In genomic region chr10:60367145-60367544, GRCm38 (mm10) we compare ENCODE assay signal across 32 mouse cellular contexts. TPM values are rescaled to one million over a fixed set of nuclear protein-coding genes. Genes with fewer than 3 reads are reported as not detected.
DNase-seq lines count a peak whose midpoint lies in the region; ATAC-seq and TF ChIP-seq lines count a peak whose summit lies in the region.
"Had no signal": no experiment of that assay in that cellular context is flagged by ENCODE, and none has a peak within 500 bp of the region (broad histone marks: within the 10 kb centered on the region; RNA-seq: fewer than 3 reads in every experiment).

No protein-coding gene starts in this region.

- dilution Hi-C loops in CH12.LX (cut with MboI; ENCODE audit: extremely low pct_ligation_motif_present, extremely low pct_unique_long_range_greater_than_20kb, low sequenced_read_pairs): no loop called here

- H3K79me2 ChIP-seq in CH12.LX (replicated peaks; ENCODE audit: control insufficient read depth, extremely low read depth, insufficient read depth, poor library complexity, severe bottlenecking): no peaks in the 10 kb centered on the region

- TF ChIP-seq EP300 in CH12.LX (IDR thresholded peaks at IDR 0.05; ENCODE audit: low read length): 0 out of 2 replicates have a peak, but pooled peaks have one; percentile 12

- 0 out of 2 replicates have a peak, but pooled peaks have one; percentile 5 for ATAC-seq in liver, embryonic 15.5 days (ENCODE audit: insufficient read depth)
- ATAC-seq in liver, embryonic 12.5 days: no peak
- ATAC-seq in megakaryocyte, adult 5-6 weeks (ENCODE audit: poor library complexity, severe bottlenecking): peak; percentile 39
- no peak for ATAC-seq in midbrain, embryonic 15.5 days (replicated peaks)
- ATAC-seq: forebrain, embryonic 13.5 days; intestine, embryonic 16.5 days; Patski had no signal

- no peak for TF ChIP-seq RAD21 in CH12.LX (IDR thresholded peaks at IDR 0.05; ENCODE audit: low read depth, low read length)

- WGBS in liver, embryonic 15.5 days (ENCODE audit: insufficient replicate concordance): 22% methylated on average over 2 of the region's 2 CpGs
- WGBS in liver, embryonic 12.5 days (ENCODE audit: insufficient replicate concordance): 35% methylated on average over 2 of the region's 2 CpGs
- 81% methylated on average over 2 of the region's 2 CpGs for WGBS in midbrain, embryonic 15.5 days

- no peak overlapping the region; the same call in 1 of the 2 replicates for H3K27ac ChIP-seq in liver, embryonic 15.5 days (replicated peaks)
- no peak overlapping the region for H3K27ac ChIP-seq in liver, embryonic 12.5 days
- H3K27ac ChIP-seq in CH12.LX (ENCODE audit: insufficient read depth, low read depth): no peak overlapping the region
- peak overlapping the region; percentile 97 for H3K27ac ChIP-seq in bone marrow macrophage, adult 2 months (ENCODE audit: insufficient read depth, low read depth, low read length)
- no peak overlapping the region for H3K27ac ChIP-seq in midbrain, embryonic 15.5 days
- H3K27ac ChIP-seq: forebrain, embryonic 13.5 days; heart, embryonic 10.5 days; heart, embryonic 15.5 days; hindbrain, embryonic 12.5 days; kidney, postnatal 0 days; left cerebral cortex, adult 2 months; limb, embryonic 12.5 days; liver, embryonic 14.5 days; neural tube, embryonic 15.5 days had no signal

- no peaks in the 10 kb centered on the region for H3K27me3 ChIP-seq in liver, embryonic 15.5 days
- H3K27me3 ChIP-seq in liver, embryonic 12.5 days (replicated peaks): no peaks in the 10 kb centered on the region
- no peaks in the 10 kb centered on the region for H3K27me3 ChIP-seq in CH12.LX (replicated peaks)
- no peaks in the 10 kb centered on the region for H3K27me3 ChIP-seq in midbrain, embryonic 15.5 days (replicated peaks)
- H3K27me3 ChIP-seq: forebrain, embryonic 13.5 days; heart, embryonic 15.5 days; hindbrain, embryonic 12.5 days; limb, embryonic 12.5 days; neural tube, embryonic 15.5 days; Patski had no signal

- no peaks in the 10 kb centered on the region for H3K9me3 ChIP-seq in liver, embryonic 15.5 days (replicated peaks)
- no peaks in the 10 kb centered on the region for H3K9me3 ChIP-seq in liver, embryonic 12.5 days (replicated peaks)
- H3K9me3 ChIP-seq in CH12.LX (replicated peaks; ENCODE audit: low read length): no peaks in the 10 kb centered on the region
- H3K9me3 ChIP-seq in midbrain, embryonic 15.5 days: no peaks in the 10 kb centered on the region
- H3K9me3 ChIP-seq: forebrain, embryonic 13.5 days; heart, embryonic 10.5 days; heart, embryonic 15.5 days; hindbrain, embryonic 12.5 days; limb, embryonic 12.5 days; neural tube, embryonic 15.5 days had no signal

- peaks cover 24% of the 10 kb centered on the region for H3K4me1 ChIP-seq in liver, embryonic 15.5 days (replicated peaks)
- H3K4me1 ChIP-seq in liver, embryonic 12.5 days: peaks cover 20% of the 10 kb centered on the region; the same call in 1 of the 2 replicates
- H3K4me1 ChIP-seq in CH12.LX (ENCODE audit: control insufficient read depth in 1 of 2, insufficient read depth in 2 of 2): peaks cover 34 to 56% of the 10 kb centered on the region in 2 experiments
- H3K4me1 ChIP-seq in bone marrow macrophage, adult 2 months (ENCODE audit: control insufficient read depth, insufficient read depth, low read length): peaks cover 83% of the 10 kb centered on the region
- H3K4me1 ChIP-seq in midbrain, embryonic 15.5 days: 0 out of 2 replicates have a peak, but pooled peaks cover 2% of the 10 kb centered on the region

- H3K4me3 ChIP-seq in liver, embryonic 15.5 days (replicated peaks): no peak overlapping the region
- no peak overlapping the region for H3K4me3 ChIP-seq in liver, embryonic 12.5 days
- H3K4me3 ChIP-seq in CH12.LX (replicated peaks in 1 of 3; ENCODE audit: low read depth in 2 of 3, low read length in 2 of 3, poor library complexity in 1 of 3): no peak overlapping the region
- no peak overlapping the region for H3K4me3 ChIP-seq in bone marrow macrophage, adult 2 months (ENCODE audit: insufficient read depth, low read length)
- H3K4me3 ChIP-seq in midbrain, embryonic 15.5 days: no peak overlapping the region
- H3K4me3 ChIP-seq: forebrain, embryonic 13.5 days; heart, embryonic 10.5 days; heart, embryonic 15.5 days; hindbrain, embryonic 12.5 days; left cerebral cortex, adult 2 months; limb, embryonic 12.5 days; neural tube, embryonic 15.5 days had no signal

- H3K9ac ChIP-seq in liver, embryonic 15.5 days: no peak overlapping the region
- H3K9ac ChIP-seq in liver, embryonic 12.5 days: no peak overlapping the region
- no peak overlapping the region for H3K9ac ChIP-seq in CH12.LX (ENCODE audit: insufficient read depth, low read depth)
- no peak overlapping the region for H3K9ac ChIP-seq in midbrain, embryonic 15.5 days
- H3K9ac ChIP-seq: forebrain, embryonic 13.5 days; heart, embryonic 15.5 days; hindbrain, embryonic 12.5 days; limb, embryonic 12.5 days; liver, embryonic 14.5 days; neural tube, embryonic 15.5 days had no signal

- peaks cover 14% of the 10 kb centered on the region for H3K36me3 ChIP-seq in liver, embryonic 15.5 days (replicated peaks)
- no peaks in the 10 kb centered on the region for H3K36me3 ChIP-seq in liver, embryonic 12.5 days
- peaks cover 2 to 12% of the 10 kb centered on the region in 2 experiments for H3K36me3 ChIP-seq in CH12.LX (replicated peaks in 1 of 2; ENCODE audit: control insufficient read depth in 1 of 2, insufficient read depth in 1 of 2, low read length in 1 of 2)
- H3K36me3 ChIP-seq in midbrain, embryonic 15.5 days (replicated peaks): no peaks in the 10 kb centered on the region
- H3K36me3 ChIP-seq: heart, embryonic 10.5 days; heart, embryonic 15.5 days; hindbrain, embryonic 12.5 days; limb, embryonic 12.5 days; neural tube, embryonic 15.5 days had no signal

- in situ Hi-C loops in CH12.LX (cut with MboI; ENCODE audit: low pct_ligation_motif_present, low pct_unique_long_range_greater_than_20kb, low sequenced_read_pairs): no loop called here

- no peak overlapping the region for H3K4me2 ChIP-seq in liver, embryonic 15.5 days
- H3K4me2 ChIP-seq in liver, embryonic 12.5 days: no peak overlapping the region
- H3K4me2 ChIP-seq in CH12.LX (ENCODE audit: insufficient read depth, low read depth, poor library complexity, severe bottlenecking): no peak overlapping the region
- H3K4me2 ChIP-seq in midbrain, embryonic 15.5 days: no peak overlapping the region
- H3K4me2 ChIP-seq: forebrain, embryonic 13.5 days; heart, embryonic 15.5 days; hindbrain, embryonic 12.5 days; limb, embryonic 12.5 days; midbrain, embryonic 11.5 days; neural tube, embryonic 15.5 days had no signal

- no peak for TF ChIP-seq CTCF in CH12.LX (conservative IDR thresholded peaks at IDR 0.05 in 1 of 2, IDR thresholded peaks at IDR 0.05 in 1 of 2; ENCODE audit: low read depth in 2 of 2, low read length in 2 of 2)
- no peak for TF ChIP-seq CTCF in bone marrow macrophage, adult 2 months (IDR thresholded peaks at IDR 0.05; ENCODE audit: low read depth, low read length)

- no peak for DNase-seq in CH12.LX (ENCODE audit: extremely low read depth)
- no peak for DNase-seq in ovary, postnatal 36 days (ENCODE audit: low spot score)
- DNase-seq in embryo, embryonic 10.5 days (ENCODE audit: low spot score): no peak
- DNase-seq: adrenal gland, postnatal 10 days; cerebellum, adult 18-20 months; cerebellum, postnatal 10 days; gastrocnemius, postnatal 10 days; kidney, adult 8-10 months; kidney, postnatal 4 days; right cerebral cortex, adult 18-20 months; right cerebral cortex, postnatal 4 days; thymus, postnatal 4 days had no signal

- no peak for TF ChIP-seq POLR2A in CH12.LX (IDR thresholded peaks at IDR 0.05; ENCODE audit: low read depth, low read length)
- TF ChIP-seq POLR2A in bone marrow macrophage, adult 2 months (IDR thresholded peaks at IDR 0.05; ENCODE audit: borderline replicate concordance, low read depth, low read length): no peak

TF ChIP-seq in CH12.LX, 34 proteins besides CTCF, POLR2A, EP300 and RAD21:
- TF ChIP-seq SMC3 (IDR thresholded peaks at IDR 0.05; ENCODE audit: low read depth, low read length) (no peak), MAFK (IDR thresholded peaks at IDR 0.05; ENCODE audit: insufficient replicate concordance, low read length) (peak; percentile 56; the same call in 1 of the 2 replicates), JUN (IDR thresholded peaks at IDR 0.05; ENCODE audit: insufficient read depth, low read depth, low read length) (no peak), RCOR1 (conservative IDR thresholded peaks at IDR 0.05; ENCODE audit: low read depth, low read length) (no peak)
TF ChIP-seq in CH12.LX: peak in this region for 1.

RNA-seq across cellular contexts. Expression of gene Vsir, which starts 20.5 kb away (rescaled TPM):
- 11.0 and 11.4 TPM in 2 replicates for polyA plus RNA-seq in liver, embryonic 15.5 days (2015; fragmentation: Nextera tagmentation; extraction: Ambion mirVana)
- 3.5 and 3.9 TPM in 2 replicates for polyA plus RNA-seq in liver, embryonic 12.5 days (2016; fragmentation: Nextera tagmentation; extraction: Ambion mirVana)
- total RNA-seq in CH12.LX (2012; rRNA removed) (9.5 and 10.5 TPM in 2 replicates), CH12.LX (2014; rRNA removed) (5.5 and 6.3 TPM in 2 replicates)
- polyA plus RNA-seq in CH12.LX (2012; ENCODE audit: insufficient read length, low read depth): 3.6 and 4.7 TPM in 2 replicates
- polyA plus RNA-seq in bone marrow macrophage, adult 2 months (2012; ENCODE audit: insufficient read depth, insufficient read length, missing spikeins): 536 and 666 TPM in 2 replicates
- 267 and 312 TPM in 2 replicates for total RNA-seq in megakaryocyte, adult 5-6 weeks (2015)
- total RNA-seq in megakaryocyte, adult 5-6 weeks (2017): 783 and 809 TPM in 2 replicates
- 2.5 and 3.0 TPM in 2 replicates for polyA plus RNA-seq in midbrain, embryonic 15.5 days (2015; fragmentation: Nextera tagmentation; extraction: Ambion mirVana)

RNA-seq across cellular contexts. Expression of gene Gm17455, which starts 32.4 kb away (rescaled TPM):
- polyA plus RNA-seq in liver, embryonic 15.5 days (2015; fragmentation: Nextera tagmentation; extraction: Ambion mirVana): 0.22 TPM in 1 of 2 replicates, not detected in the other
- 0.57 TPM in 1 of 2 replicates, not detected in the other for polyA plus RNA-seq in liver, embryonic 12.5 days (2016; fragmentation: Nextera tagmentation; extraction: Ambion mirVana)
- total RNA-seq in CH12.LX (2012; rRNA removed) (not detected in 2 replicates), CH12.LX (2014; rRNA removed) (not detected in 2 replicates)
- not detected in 2 replicates for polyA plus RNA-seq in CH12.LX (2012; ENCODE audit: insufficient read length, low read depth)
- not detected in 2 replicates for polyA plus RNA-seq in bone marrow macrophage, adult 2 months (2012; ENCODE audit: insufficient read depth, insufficient read length, missing spikeins)
- total RNA-seq in megakaryocyte, adult 5-6 weeks (2015): 0.91 and 1.0 TPM in 2 replicates
- 0.20 TPM in 1 of 2 replicates, not detected in the other for total RNA-seq in megakaryocyte, adult 5-6 weeks (2017)
- 8.9 and 11.0 TPM in 2 replicates for polyA plus RNA-seq in midbrain, embryonic 15.5 days (2015; fragmentation: Nextera tagmentation; extraction: Ambion mirVana)
- total RNA-seq: adrenal gland, postnatal 10 days; gastrocnemius, postnatal 10 days; heart, postnatal 36 days; left cerebral cortex, adult 2 months; MEL had no signal
- polyA plus RNA-seq: liver, embryonic 14.5 days; Patski; testis, adult 2 months had no signal

Comparison
In these comparisons a context has a peak if more than half of its experiments do, and no peak if none do; other contexts are left out.
1. ATAC-seq: peak in liver, embryonic 15.5 days (single experiment) and megakaryocyte, adult 5-6 weeks (single experiment); none in liver, embryonic 12.5 days (single experiment) and midbrain, embryonic 15.5 days (single experiment).
2. RNA of gene Vsir, which starts 20.5 kb away (polyA plus RNA-seq): 536 to 666 TPM in bone marrow macrophage, adult 2 months; 11.0 to 11.4 TPM in liver, embryonic 15.5 days, 3.6 to 4.7 TPM in CH12.LX, 3.5 to 3.9 TPM in liver, embryonic 12.5 days and 2.5 to 3.0 TPM in midbrain, embryonic 15.5 days; every median in the first group is over 10 times any median in the second.